Mouse (Mus musculus) adrenal gland, adult 2 months (tissue): ENCODE measurements at regions not wholly inside any gene's neighbourhood (a gene's known extent, or its start where the extent isn't known, plus 50 kb on each side); places are given as distances from the start of the nearest gene placed in this dataset.
"Not testable (repeated sequence)": the region's sequence is repeated elsewhere in the genome, so short reads cannot be mapped to it uniquely, and the experiment has no call there.

Experiments used
- DNase-seq: peaks from one replicate; pipeline ENCODE4 v3.0.0; 2021

- peak; percentile 7 for DNase-seq
These were observed 288.0 kb downstream of the Sfmbt2 start for GRCm38 (mm10) chr2:10658317-10658716.

GRCm38 (mm10) chr2:10667915-10668314 lies 297.6 kb downstream of the Sfmbt2 start:
- DNase-seq, result not testable (repeated sequence)

GRCm38 (mm10) chr2:10670423-10671298 lies 300.4 kb downstream of the Sfmbt2 start:
- DNase-seq, result no peak

GRCm38 (mm10) chr2:10671299-10671632 lies 301.0 kb downstream of the Sfmbt2 start:
- DNase-seq, result no peak

GRCm38 (mm10) chr2:10672196-10672595 lies 301.9 kb downstream of the Sfmbt2 start:
- no peak for DNase-seq

GRCm38 (mm10) chr2:10674738-10675349 lies 304.5 kb downstream of the Sfmbt2 start:
- DNase-seq, result no peak

GRCm38 (mm10) chr2:10701459-10701858 lies 331.1 kb downstream of the Sfmbt2 start:
- peak; percentile 41 for DNase-seq

GRCm38 (mm10) chr2:10718366-10718765 lies 348.1 kb downstream of the Sfmbt2 start:
- DNase-seq, result no peak

GRCm38 (mm10) chr2:10734337-10734736 lies 364.0 kb downstream of the Sfmbt2 start:
- not testable (repeated sequence) for DNase-seq

GRCm38 (mm10) chr2:10736696-10737457 lies 366.6 kb downstream of the Sfmbt2 start:
- DNase-seq, result no peak

GRCm38 (mm10) chr2:10737458-10737775 lies 367.1 kb downstream of the Sfmbt2 start:
- no peak for DNase-seq

GRCm38 (mm10) chr2:10745127-10745526 lies 374.8 kb downstream of the Sfmbt2 start:
- no peak for DNase-seq

- DNase-seq, result no peak
These were observed 385.1 kb downstream of the Sfmbt2 start for GRCm38 (mm10) chr2:10755375-10755774.

- no peak for DNase-seq
These were observed 387.0 kb downstream of the Sfmbt2 start for GRCm38 (mm10) chr2:10757202-10757840.

- DNase-seq, result no peak
These were observed 387.6 kb downstream of the Sfmbt2 start for GRCm38 (mm10) chr2:10757886-10758285.

GRCm38 (mm10) chr2:10762236-10762635 lies 391.9 kb downstream of the Sfmbt2 start:
- no peak for DNase-seq

GRCm38 (mm10) chr2:10783071-10783470 lies 388.8 kb upstream of the Prkcq start:
- DNase-seq, result no peak

- DNase-seq, result no peak
These were observed 388.3 kb upstream of the Prkcq start for GRCm38 (mm10) chr2:10783594-10783993.

- no peak for DNase-seq
These were observed 387.6 kb upstream of the Prkcq start for GRCm38 (mm10) chr2:10784266-10784665.

- peak; percentile 13 for DNase-seq
These were observed 386.8 kb upstream of the Prkcq start for GRCm38 (mm10) chr2:10785156-10785555.

- peak; percentile 62 for DNase-seq
These were observed 383.4 kb upstream of the Prkcq start for GRCm38 (mm10) chr2:10788509-10788908.

GRCm38 (mm10) chr2:10791233-10791632 lies 380.7 kb upstream of the Prkcq start:
- DNase-seq, result no peak

- no peak for DNase-seq
These were observed 355.5 kb upstream of the Prkcq start for GRCm38 (mm10) chr2:10816374-10816773.
